Mouse (Mus musculus) thymus, postnatal 25 days (tissue): Measurements from ENCODE around the gene Olfr204.
"Not testable (repeated sequence)": the region's sequence is repeated elsewhere in the genome, so short reads cannot be mapped to it uniquely, and the experiment has no call there.

Source experiments
- DNase-seq: peaks from one replicate; pipeline ENCODE4 v3.0.0; 2022

The Olfr204 gene

DNA sequence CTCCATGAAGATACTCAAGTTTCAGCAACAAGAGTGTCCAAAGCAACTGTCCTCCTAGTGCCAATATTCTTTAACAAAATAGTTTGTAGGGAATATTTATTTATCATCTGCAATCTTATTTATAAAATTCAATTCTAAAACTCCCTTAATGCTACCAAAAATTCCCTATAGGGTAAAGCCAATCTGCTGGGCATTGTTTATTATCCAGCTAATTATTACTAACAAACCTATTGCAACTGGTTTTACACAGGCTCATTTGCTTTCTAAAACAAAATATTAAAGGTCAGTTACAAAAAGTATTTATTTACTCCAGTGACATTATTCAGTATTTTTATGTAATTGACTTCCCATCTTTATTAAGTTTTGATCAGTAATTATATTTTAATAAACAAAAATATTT is at the start of gene Olfr204:
Olfr204 (minus strand) TSS at position 101 of the 400 bp plus-strand sequence.
- no peak for DNase-seq

DNA sequence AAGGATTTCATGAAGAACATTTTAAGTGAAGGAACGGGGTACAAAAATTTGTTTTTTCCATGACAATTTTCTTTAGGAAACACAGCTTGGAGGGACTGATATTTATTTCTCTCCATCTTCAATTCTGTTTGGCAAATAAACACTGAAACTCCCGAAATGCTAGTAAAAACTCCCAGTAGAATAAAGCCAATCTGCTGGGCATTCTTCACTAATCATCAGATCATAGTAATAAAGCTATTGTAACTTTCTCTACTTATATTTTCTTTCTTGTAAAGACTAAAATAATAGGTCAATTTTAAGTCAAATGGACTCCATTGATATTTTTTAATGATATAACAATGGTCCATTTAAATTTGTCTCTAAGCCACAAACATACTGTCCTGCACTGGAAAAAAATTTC is 45.8 kb upstream of the Olfr204 start, which contains the start of gene Olfr209:
Olfr209 (minus strand) TSS at position 101 of the 400 bp plus-strand sequence.
- no peak for DNase-seq

DNA sequence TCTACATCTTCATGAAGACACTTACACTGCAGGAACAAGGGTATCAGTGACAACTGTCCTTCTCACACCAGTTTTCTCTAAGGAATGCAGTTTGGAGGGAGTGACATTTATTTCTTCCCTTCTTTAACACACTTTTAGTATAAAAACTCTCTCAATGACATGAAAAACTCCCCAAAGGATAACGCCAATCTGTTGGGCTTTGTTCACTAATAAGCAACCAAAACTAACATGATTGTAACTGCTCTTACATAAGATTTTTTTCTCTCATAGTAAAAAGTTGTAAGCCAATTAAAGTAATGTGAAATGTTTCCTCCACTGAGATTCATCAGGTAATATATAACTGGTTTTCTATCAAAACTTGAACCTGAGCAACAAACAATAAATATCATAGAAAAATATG is 31.1 kb upstream of the Olfr204 start, which contains the start of gene Olfr206:
Olfr206 (minus strand) TSS at position 101 of the 400 bp plus-strand sequence.
- no peak for DNase-seq

DNA sequence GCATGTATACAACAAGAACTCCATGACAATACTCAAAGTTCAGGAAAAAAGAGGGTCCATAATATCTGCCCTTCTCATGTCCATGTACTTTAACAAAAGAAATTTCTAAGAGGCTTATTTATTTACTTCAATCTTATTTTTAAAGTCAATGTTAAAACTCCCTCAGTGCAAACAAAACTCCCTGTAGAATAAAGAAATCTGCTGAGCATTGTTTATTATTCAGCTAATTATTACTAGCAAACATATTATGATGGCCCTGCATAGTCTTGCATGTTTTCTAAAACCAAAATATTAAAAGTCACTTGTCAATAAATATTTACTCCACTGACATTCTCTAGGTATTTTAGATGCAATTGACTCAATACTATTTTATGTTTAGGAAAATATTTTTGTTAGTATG is 13.0 kb upstream of the Olfr204 start, which contains the start of gene Olfr205:
Olfr205 (minus strand) TSS at position 101 of the 400 bp plus-strand sequence.
- DNase-seq = no peak

DNA sequence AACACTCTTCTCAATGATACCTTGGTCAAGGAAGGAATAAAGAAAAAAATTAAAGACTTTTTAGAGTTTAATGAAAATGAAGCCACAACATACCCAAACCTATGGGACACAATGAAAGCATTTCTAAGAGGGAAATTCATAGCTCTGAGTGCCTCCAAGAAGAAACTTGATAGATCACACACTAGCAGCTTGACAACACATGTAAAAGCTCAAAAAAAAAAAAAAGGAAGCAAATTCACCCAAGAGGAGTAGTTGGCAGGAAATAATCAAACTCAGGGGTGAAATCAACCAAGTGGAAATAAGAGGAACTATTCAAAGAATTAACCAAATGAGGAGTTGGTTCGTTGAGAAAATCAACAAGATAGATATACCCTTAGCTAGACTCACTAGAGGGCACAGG is 5.2 kb upstream of the Olfr204 start:
- DNase-seq = not testable (repeated sequence)

DNA sequence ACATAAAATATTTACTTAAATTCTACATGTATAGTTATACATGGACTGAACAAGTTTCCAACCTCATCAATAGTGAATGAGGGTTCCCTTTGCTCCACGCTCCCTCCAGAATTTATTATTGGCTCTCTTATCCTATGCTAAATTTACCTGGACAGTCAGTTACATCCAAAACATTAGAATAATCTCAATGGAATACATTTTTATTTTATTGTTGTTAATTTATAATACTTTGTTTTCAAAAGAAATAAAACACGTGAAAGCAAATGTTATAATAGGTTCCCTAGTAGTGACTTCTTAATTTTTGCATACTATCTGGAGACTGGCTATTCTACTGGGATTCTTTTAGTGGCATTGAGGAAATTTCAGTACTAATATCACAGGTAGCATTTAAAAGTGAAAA is 19.5 kb downstream of the Olfr204 start, which contains the start of gene Olfr203:
Olfr203 (plus strand) TSS at position 301 of the 400 bp plus-strand sequence.
- DNase-seq = no peak

DNA sequence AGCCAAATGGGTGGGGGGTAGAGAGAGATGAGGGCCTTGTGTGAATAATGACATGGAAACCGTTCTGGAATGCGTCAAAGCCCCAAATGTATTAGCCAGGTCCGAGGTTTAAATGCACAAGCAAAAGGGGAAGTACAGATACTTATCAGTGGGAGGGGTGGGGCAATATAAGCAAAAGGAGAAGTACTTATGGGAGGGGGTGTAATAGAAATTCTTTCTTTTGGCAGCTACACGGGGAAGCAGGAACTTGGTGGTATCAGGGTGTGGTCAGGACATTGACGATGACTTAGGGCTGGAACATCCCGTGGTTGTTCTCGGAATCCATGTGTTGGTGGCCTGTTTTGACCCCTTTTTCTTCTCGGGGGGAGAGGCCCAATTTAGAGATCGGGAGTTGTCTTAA is 30.5 kb downstream of the Olfr204 start:
- DNase-seq = not testable (repeated sequence)

DNA sequence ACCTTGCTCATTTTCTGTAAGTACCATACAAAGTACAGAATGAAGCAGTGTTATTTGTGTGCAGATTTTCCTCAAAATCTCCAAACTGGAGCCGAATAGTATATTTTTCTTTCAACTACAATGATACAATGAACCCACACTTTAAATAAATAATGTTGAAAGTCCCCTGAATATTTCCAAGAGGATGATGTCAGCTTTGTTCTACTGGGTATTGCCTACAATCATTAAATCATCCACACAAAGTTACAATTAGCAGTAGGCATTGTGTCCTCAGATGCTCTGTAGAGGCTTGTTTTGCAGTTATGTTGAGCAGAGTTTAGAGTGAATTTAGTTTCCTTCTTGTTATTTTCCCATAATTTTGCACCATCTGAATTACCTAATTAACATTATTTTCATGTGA is 31.4 kb downstream of the Olfr204 start, which contains the start of gene Olfr202:
Olfr202 (minus strand) TSS at position 101 of the 400 bp plus-strand sequence.
- DNase-seq = no peak

DNA sequence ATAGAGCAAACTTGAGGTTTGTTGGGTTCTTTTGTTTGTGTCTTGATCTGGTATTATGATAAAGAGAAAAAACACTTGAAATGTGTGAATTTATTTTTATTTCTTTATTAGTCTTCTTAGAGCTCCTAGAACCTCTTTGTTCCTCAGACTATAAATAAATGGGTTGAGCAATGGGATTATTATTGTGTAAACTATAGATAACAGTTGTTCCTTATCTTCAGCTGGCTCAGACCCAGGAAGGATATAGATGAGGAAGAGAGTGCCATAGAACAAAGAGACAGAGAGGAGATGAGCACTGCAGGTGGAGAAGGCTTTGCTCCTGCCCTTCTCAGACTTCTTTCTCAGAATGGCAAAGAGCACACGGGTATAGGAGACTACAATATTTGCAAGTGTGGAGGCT is 34.6 kb downstream of the Olfr204 start:
- DNase-seq = no peak

DNA sequence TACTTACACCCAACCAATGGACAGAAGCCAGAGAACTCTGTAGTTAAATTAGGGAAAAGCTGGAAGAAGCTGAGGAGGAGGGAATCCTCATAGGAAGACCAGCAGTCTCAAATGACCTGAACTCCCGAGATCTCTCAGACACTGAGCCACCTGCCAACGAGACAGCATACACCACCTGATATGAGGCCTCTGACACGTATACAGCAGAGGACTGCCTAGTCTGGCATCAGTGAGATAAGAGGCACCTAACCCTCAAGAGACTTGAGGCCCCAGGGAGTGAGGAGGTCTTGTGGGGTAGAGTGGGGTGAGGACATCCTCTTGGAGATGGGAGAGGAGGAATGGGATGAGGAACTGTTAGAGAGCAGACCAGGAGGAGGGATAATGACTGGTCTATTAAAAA is 37.5 kb downstream of the Olfr204 start:
- no peak for DNase-seq

DNA sequence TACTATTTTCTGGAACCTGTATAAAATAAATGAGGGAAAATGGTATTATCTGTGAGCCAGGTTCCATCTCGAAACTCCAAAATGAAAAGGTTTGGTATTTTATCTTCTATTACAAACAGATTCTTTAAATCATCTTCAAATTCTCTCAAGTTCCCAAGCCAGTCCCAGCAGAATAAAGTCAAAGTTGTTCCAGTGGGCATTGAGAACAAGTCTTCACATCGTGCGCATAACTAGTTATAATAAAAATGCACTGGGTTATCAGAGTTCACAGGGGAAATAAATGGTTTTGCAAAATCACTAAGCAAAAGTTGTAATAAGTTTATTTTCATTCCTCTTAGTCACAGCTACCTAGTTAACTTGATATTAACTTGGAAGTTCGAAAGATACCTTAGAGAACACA is 45.5 kb downstream of the Olfr204 start, which contains the start of gene Olfr201:
Olfr201 (minus strand) TSS at position 101 of the 400 bp plus-strand sequence.
- not testable (repeated sequence) for DNase-seq

DNA sequence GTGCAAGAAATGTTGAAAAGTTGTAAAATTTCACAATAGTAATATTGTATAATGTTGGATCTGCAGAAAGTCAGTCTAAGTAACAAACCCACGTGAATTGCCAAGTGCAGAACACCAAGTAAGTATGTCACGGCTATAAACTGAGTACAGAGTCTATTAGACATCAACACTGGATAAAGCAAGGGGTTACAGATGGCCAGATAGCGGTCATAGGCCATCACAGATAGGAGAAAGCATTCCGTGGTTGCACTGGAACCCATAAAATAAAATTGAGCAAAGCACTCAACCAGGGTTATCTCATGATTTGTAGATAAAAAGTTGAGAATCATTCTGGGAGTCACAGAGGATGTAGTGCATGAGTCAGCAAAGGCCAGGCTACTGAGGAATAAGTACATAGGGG is 49.0 kb downstream of the Olfr204 start:
- DNase-seq = not testable (repeated sequence)
